Mouse (Mus musculus) liver, embryonic 11.5 days (tissue): ENCODE measurements around the gene Slc25a33. TPM values are rescaled to one million over a fixed set of nuclear protein-coding genes. Genes with fewer than 3 reads are reported as not detected.

Source experiments
- ATAC-seq: fragments of 200-750 bp; cut with Nextera tagmentation; replicated peaks from 2 replicates; pipeline ENCODE4 v1.8.0; 2017; ENCODE audit warnings: moderate number of reproducible peaks, mild to moderate bottlenecking, moderate TSS enrichment, moderate library complexity; ENCODE audit not compliant: low FRiP score
- DNase-seq: peaks from one replicate; pipeline ENCODE4 v3.0.0-alpha.2; 2017; ENCODE audit warnings: low spot score
- H3K27ac ChIP-seq: fragments of 300-500 bp; sonication (generic); 2 replicates; pipeline ENCODE4 v1.5.1; 2014; ENCODE audit warnings: mild to moderate bottlenecking, low read depth, low read length, control low read depth
- H3K27me3 ChIP-seq: fragments of 300-500 bp; sonication (generic); replicated peaks from 2 replicates; pipeline ENCODE4 v1.6.1; 2014; ENCODE audit warnings: low read length, mixed read lengths; ENCODE audit not compliant: control insufficient read depth, insufficient read depth
- H3K36me3 ChIP-seq: fragments of 300-500 bp; sonication (generic); 2 replicates; pipeline ENCODE4 v1.6.1; 2014; ENCODE audit warnings: mild to moderate bottlenecking, low read length, moderate library complexity, mixed read lengths; ENCODE audit not compliant: control insufficient read depth, insufficient read depth
- H3K4me1 ChIP-seq: fragments of 300-500 bp; sonication (generic); replicated peaks from 2 replicates; pipeline ENCODE4 v1.6.1; 2014; ENCODE audit warnings: low read length, mixed read lengths; ENCODE audit not compliant: control insufficient read depth, insufficient read depth
- H3K4me2 ChIP-seq: fragments of 300-500 bp; sonication (generic); 2 replicates; pipeline ENCODE4 v1.6.1; 2014; ENCODE audit warnings: mild to moderate bottlenecking, control low read depth, moderate library complexity
- H3K4me3 ChIP-seq: fragments of 300-500 bp; sonication (generic); 2 replicates; pipeline ENCODE4 v1.5.1; 2014; ENCODE audit warnings: low read depth, low read length, control low read depth
- H3K9ac ChIP-seq: fragments of 300-500 bp; sonication (generic); 2 replicates; pipeline ENCODE4 v1.6.1; 2014; ENCODE audit warnings: low read depth, low read length, control low read depth
- H3K9me3 ChIP-seq: fragments of 300-500 bp; sonication (generic); 2 replicates; pipeline ENCODE4 v1.6.1; 2016; ENCODE audit warnings: low read length, inconsistent platforms, mixed read lengths; ENCODE audit not compliant: control insufficient read depth
- WGBS: fragments of 180-500 bp; shearing (Covaris S2); extraction: QIAGEN DNeasy Blood & Tissue Kit; methylation state at CpG from one replicate; pipeline ENCODE4 v1.1.7; 2014; 5-methylcytosine and 5-hydroxymethylcytosine counted together
- polyA plus RNA-seq: library from polyadenylated mRNA; unstranded; fragments of >200 nt; fragmentation: Nextera tagmentation; extraction: Ambion mirVana; gene quantifications from 2 replicates; pipeline ENCODE4 v1.2.1, GENCODE M21; 2014

Slc25a33 gene
- polyA plus RNA-seq, result 21.9 and 23.2 TPM in 2 replicates

DNA sequence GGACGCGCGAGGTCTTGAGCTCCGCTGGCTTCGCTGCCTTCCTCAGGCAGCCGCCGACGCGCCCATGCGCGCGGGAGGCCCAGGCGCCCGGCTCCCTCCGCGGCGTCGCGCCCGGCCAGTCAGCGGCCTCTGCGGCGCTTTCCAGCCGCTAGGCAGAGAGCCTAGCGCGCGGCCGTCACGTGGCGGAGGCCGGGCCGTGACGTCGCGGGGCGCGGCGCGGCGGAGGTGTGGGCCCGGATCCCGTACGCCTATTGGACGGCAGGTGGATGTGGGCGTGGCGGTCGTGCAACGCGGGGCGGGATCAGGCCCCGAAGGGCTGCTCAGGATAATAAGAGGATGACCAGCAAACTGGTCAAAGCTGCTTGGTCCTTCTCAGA is at the start of gene Slc25a33:
Gene Slc25a33, minus strand, starts transcription at position 184 of the 377 bp plus-strand sequence.
- H3K36me3 ChIP-seq, result no peaks in the 10 kb centered on the region
- no peaks in the 10 kb centered on the region for H3K27me3 ChIP-seq
- H3K4me2 ChIP-seq, result peak within 1 kb of the TSS; percentile 90
- H3K9ac ChIP-seq, result peak within 1 kb of the TSS; percentile 81
- H3K4me3 ChIP-seq, result peak within 1 kb of the TSS; percentile 70
- WGBS, result under 1% methylated on average over 51 of the region's 51 CpGs
- peaks cover 12% of the 10 kb centered on the region; the same call in 1 of the 2 replicates for H3K4me1 ChIP-seq
- DNase-seq, result peak; percentile 92
- H3K27ac ChIP-seq, result peak within 1 kb of the TSS; percentile 57; the same call in 1 of the 2 replicates
- H3K9me3 ChIP-seq, result no peaks in the 10 kb centered on the region
- peak; percentile 98 for ATAC-seq

DNA sequence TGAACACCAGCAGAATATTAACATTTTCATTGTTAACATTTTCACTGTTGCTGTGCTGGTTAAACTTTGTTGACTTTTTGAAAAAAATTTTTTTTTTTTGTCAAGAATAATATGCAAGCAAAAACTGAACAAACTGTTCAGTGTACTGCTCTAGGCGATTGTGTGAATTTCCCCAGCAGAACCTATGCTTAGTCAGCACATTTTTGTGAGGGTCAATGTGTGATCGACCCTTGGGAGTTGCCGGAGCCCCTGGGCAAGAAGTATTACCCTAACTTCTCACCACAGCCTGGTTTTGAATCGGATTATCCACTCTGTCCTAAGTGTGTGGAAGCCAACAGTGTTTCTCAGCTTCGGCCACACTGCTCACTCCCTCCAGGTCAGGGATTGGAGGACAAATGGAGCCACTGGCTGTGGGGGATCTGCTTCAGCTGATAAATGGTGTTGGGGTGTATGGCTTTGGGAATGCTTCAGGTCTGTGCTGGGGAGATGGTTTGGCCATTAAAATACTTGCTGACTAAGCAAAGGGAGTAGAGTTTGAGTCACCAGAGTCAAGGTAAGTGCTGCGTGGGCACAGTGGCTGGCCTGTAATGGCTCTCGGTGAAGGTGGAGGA is 48.6 kb upstream of the Slc25a33 start:
- Histone ChIP-seq H3K9ac (no peak overlapping the region), H3K36me3 (no peaks in the 10 kb centered on the region), H3K4me3 (no peak overlapping the region), H3K9me3 (no peaks in the 10 kb centered on the region), H3K4me1 (no peaks in the 10 kb centered on the region), H3K4me2 (no peak overlapping the region), H3K27me3 (0 out of 2 replicates have a peak, but pooled peaks cover 2% of the 10 kb centered on the region), H3K27ac (no peak overlapping the region)
- WGBS, result 63% methylated on average over 7 of the region's 7 CpGs
- ATAC-seq (no peak), DNase-seq (no peak)

DNA sequence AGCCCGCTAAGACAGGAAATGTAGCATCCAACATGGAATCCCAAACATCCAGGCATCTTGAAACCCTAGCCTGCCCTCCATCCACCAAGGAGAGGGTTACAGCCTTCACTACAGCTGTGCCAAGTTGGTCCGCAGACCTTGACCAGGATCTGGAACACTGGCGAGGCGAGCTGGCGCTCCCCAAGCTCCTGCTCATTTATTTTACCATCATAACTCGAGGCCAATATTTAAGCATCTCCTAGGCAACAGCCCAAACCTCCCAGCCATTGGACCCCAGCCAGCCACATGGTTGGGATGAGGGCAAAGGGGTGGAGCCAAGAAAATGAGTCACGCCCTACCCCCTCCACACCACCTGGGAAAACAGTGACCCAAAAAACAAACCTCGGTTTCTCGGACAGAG is 48.0 kb upstream of the Slc25a33 start:
- Histone ChIP-seq H3K4me3 (no peak overlapping the region), H3K4me1 (no peaks in the 10 kb centered on the region), H3K9me3 (no peaks in the 10 kb centered on the region), H3K27ac (no peak overlapping the region), H3K27me3 (0 out of 2 replicates have a peak, but pooled peaks cover 2% of the 10 kb centered on the region), H3K9ac (no peak overlapping the region), H3K36me3 (no peaks in the 10 kb centered on the region), H3K4me2 (no peak overlapping the region)
- ATAC-seq (no peak), DNase-seq (no peak)
- WGBS, result 63% methylated on average over 9 of the region's 9 CpGs

DNA sequence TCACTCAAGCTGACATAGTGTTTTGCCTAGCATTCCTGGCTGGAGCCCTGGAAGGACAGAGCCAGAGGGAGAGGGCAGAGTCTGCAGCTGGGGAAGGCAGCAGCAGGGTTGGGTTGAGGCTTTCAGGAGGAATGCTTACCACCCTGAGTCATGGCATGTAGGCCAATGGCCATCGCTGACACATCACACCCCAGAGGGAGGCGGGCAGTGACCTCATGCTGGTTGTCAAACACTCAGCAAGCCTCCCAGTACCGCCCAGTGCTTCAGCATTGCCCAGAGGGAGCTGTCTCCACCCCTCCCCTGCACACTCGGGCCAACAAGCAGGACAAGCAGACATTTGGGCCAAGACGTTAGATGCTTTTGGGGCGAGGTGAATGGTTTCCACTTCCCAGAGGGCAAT is 46.5 kb upstream of the Slc25a33 start:
- Histone ChIP-seq H3K36me3 (no peaks in the 10 kb centered on the region), H3K4me2 (no peak overlapping the region), H3K27ac (no peak overlapping the region), H3K9ac (no peak overlapping the region), H3K4me1 (no peaks in the 10 kb centered on the region), H3K4me3 (no peak overlapping the region), H3K27me3 (peaks cover 2% of the 10 kb centered on the region; the same call in 1 of the 2 replicates), H3K9me3 (no peaks in the 10 kb centered on the region)
- 40% methylated on average over 6 of the region's 6 CpGs for WGBS
- DNase-seq (no peak), ATAC-seq (no peak)

DNA sequence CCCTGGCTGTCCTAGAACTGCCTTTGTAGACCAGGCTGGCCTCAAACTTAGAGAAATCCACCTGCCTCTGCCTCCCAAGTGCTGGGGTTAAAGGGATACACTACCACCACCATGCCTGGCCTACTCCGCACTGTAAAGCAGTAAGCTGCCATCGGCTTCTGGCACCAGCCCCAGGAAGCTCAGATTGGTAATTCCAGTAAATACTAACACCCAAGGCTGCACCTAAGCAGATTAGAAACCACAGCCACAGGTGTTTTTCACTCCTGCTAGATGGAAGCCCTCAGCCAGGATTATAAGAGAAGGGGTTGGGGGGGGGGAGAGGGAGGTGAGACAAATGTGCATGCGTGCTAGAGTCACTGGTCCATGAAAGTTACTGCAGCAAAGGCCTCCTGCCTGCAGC is 45.1 kb upstream of the Slc25a33 start:
- DNase-seq, result no peak
- 68% methylated on average over 3 of the region's 3 CpGs for WGBS
- H3K4me1 ChIP-seq, result no peaks in the 10 kb centered on the region
- H3K9me3 ChIP-seq, result no peaks in the 10 kb centered on the region
- H3K27ac ChIP-seq, result no peak overlapping the region
- peaks cover 2% of the 10 kb centered on the region; the same call in 1 of the 2 replicates for H3K27me3 ChIP-seq
- no peak overlapping the region for H3K4me2 ChIP-seq
- no peak overlapping the region for H3K9ac ChIP-seq
- no peaks in the 10 kb centered on the region for H3K36me3 ChIP-seq
- H3K4me3 ChIP-seq, result no peak overlapping the region
- ATAC-seq, result no peak

DNA sequence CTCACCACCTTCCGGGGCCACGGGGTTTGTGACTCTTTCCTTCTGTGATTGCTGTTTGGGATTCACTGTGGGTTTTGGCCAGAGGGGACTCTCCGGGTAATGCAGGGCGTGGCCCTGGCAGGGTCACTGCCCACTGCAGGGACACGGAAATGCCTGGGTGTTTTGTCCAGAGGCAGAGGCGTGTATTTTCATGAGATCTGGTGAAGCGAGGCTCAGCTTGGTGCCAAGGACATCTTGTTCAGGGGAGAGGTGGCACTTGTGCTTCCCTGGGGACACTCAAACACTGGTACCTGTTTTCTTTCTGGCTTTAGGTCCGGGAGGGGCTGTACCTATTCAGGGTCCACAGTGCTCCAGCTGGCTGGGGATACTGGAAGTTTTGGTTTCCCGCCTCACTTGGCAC is 42.5 kb upstream of the Slc25a33 start:
- 85% methylated on average over 9 of the region's 9 CpGs for WGBS

DNA sequence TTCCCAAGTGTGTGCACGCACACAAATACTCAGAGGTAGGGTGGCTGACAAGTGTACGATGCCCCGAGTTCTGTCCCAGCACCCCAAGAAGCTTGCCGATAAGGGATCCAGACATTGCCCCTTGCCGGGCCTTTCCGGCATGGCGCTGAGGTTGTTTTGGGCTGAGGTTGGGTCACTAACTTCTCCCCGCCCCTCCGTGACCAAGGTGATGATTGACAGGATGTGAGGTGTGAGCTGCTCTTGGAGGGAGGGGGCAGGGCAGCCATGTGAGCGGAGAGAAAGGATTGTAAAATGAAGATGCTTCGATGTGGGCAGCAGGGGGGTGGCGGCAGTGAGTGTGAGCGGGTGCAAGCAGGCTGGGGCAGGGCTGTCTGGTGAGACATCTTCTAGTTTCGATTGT is 41.5 kb upstream of the Slc25a33 start:
- no peak overlapping the region for H3K27ac ChIP-seq
- DNase-seq (no peak), ATAC-seq (no peak)
- H3K9me3 ChIP-seq, result no peaks in the 10 kb centered on the region
- peaks cover 6% of the 10 kb centered on the region for H3K27me3 ChIP-seq
- H3K9ac ChIP-seq, result no peak overlapping the region
- no peaks in the 10 kb centered on the region for H3K36me3 ChIP-seq
- H3K4me2 ChIP-seq, result no peak overlapping the region
- 85% methylated on average over 14 of the region's 14 CpGs for WGBS
- no peaks in the 10 kb centered on the region for H3K4me1 ChIP-seq
- H3K4me3 ChIP-seq, result no peak overlapping the region

More for the DNA sequence above, 42.5 kb upstream of the Slc25a33 start:
- no peak overlapping the region for H3K4me2 ChIP-seq
- no peak overlapping the region for H3K4me3 ChIP-seq
- H3K9me3 ChIP-seq, result no peaks in the 10 kb centered on the region
- H3K4me1 ChIP-seq, result no peaks in the 10 kb centered on the region
- H3K36me3 ChIP-seq, result no peaks in the 10 kb centered on the region
- H3K27me3 ChIP-seq, result peaks cover 5% of the 10 kb centered on the region; the same call in 1 of the 2 replicates
- no peak for ATAC-seq
- H3K9ac ChIP-seq, result no peak overlapping the region
- no peak overlapping the region for H3K27ac ChIP-seq
- no peak for DNase-seq

DNA sequence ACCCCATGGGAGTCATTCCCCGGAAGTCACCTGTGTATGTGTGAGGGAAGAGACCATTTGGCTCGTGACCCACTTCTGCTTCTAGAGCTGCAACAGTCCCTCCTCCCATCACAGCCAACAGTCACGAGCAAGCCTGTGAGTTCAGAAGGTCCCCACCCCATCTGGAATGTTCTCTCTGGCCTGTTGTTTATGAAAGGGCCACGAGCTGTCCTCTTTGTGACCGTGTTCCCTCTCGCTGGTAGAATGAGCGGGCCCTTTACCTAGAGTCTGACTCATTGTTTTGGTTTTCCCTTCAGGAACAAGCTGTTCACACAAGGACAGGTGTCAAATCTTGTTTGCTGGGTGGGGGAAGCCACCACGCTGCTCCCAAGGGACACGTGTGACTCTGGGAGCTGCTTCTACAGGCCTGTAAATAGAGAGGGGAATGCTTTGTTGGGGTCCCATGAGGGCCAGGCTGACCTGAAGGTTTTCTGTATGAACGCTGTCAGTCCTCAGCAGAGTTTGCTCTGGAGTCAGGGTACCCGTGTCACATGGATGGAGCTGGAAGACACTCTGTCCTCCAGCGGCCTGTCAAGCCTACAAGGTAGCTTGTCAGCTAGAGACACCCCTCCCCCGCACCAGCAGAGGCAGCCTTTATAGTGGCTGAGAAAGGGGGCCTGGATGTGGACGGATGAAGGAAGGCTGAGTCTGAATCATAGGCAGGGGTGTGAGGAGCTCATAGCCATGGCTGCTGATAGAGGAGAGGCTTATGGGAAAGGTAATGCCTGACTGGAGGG is 39.5 kb upstream of the Slc25a33 start:
- no peak overlapping the region for H3K9ac ChIP-seq
- no peak for DNase-seq
- WGBS, result 56% methylated on average over 14 of the region's 14 CpGs

More for the DNA sequence above, 39.5 kb upstream of the Slc25a33 start:
- no peak overlapping the region for H3K4me2 ChIP-seq
- no peaks in the 10 kb centered on the region for H3K9me3 ChIP-seq
- no peak for ATAC-seq
- H3K27me3 ChIP-seq, result peaks cover 13% of the 10 kb centered on the region
- no peaks in the 10 kb centered on the region for H3K36me3 ChIP-seq
- no peaks in the 10 kb centered on the region for H3K4me1 ChIP-seq
- H3K4me3 ChIP-seq, result no peak overlapping the region
- no peak overlapping the region for H3K27ac ChIP-seq
